20 mouse cellular contexts compared by ENCODE assay signal in the genomic region with DNA sequence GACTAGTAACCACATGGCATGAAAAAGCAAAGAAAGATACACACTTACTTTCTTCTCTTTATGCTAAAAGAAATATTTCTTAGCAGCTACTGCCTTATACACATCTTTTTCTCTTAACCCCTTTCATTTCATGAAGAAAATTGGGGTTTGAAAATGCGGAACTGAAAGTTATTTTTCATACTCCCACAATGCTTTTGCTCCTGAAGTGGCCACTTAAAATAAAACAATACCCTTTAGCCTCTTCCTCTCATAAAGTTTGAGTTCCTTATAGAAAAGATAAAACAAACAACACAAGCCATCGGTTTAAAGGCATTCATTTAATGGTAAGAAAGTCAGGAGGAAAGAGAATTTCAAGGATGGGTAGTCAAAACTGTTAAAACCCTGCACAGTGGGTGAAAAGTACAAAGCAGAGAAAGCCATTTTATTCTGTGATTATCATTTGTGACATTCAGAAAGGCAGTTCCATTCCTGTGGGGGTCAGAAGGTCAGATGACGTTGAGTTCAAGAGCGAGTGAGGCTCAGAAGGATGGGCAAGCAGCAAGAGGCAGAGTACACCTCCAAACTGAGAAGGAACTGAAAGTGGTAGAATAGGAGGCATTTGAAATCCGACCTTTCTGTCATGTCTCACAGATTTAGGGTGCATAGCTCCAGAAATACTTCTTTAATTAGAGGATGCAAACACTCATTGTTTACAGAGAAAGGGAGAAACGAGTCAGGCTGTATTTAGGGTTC. TPM values are rescaled to one million over a fixed set of nuclear protein-coding genes. Genes with fewer than 3 reads are reported as not detected.
"Had no signal": no experiment of that assay in that cellular context is flagged by ENCODE, and none has a peak within 500 bp of the region (broad histone marks: within the 10 kb centered on the region; RNA-seq: fewer than 3 reads in every experiment).

No protein-coding gene starts in this region.

- H3K4me2 ChIP-seq: limb, embryonic 15.5 days; liver, embryonic 12.5 days; lung, embryonic 14.5 days; midbrain, embryonic 13.5 days had no signal

- H3K36me3 ChIP-seq: limb, embryonic 15.5 days; liver, embryonic 12.5 days; midbrain, embryonic 13.5 days had no signal

- DNase-seq: kidney, adult 8-10 months; kidney, postnatal 25 days; lung, embryonic 14.5 days; lung, postnatal 14 days; right cerebral cortex, adult 18-20 months; thymus, postnatal 4 days had no signal

- ATAC-seq: liver, embryonic 12.5 days; midbrain, embryonic 13.5 days had no signal

- H3K27ac ChIP-seq: left cerebral cortex, adult 2 months; limb, embryonic 15.5 days; liver, embryonic 12.5 days; macrophage; midbrain, embryonic 13.5 days had no signal

- H3K27me3 ChIP-seq: limb, embryonic 15.5 days; liver, embryonic 12.5 days; midbrain, embryonic 13.5 days had no signal

- H3K4me1 ChIP-seq: limb, embryonic 15.5 days; liver, embryonic 12.5 days; midbrain, embryonic 13.5 days had no signal

- H3K4me3 ChIP-seq: left cerebral cortex, adult 2 months; limb, embryonic 15.5 days; liver, embryonic 12.5 days; midbrain, embryonic 13.5 days; myocyte had no signal

- H3K9ac ChIP-seq: limb, embryonic 15.5 days; liver, embryonic 12.5 days; lung, embryonic 14.5 days; midbrain, embryonic 13.5 days had no signal

- H3K9me3 ChIP-seq: limb, embryonic 15.5 days; liver, embryonic 12.5 days; midbrain, embryonic 13.5 days had no signal

RNA-seq across cellular contexts. Expression of a gene that starts 57.2 kb away (rescaled TPM):
- total RNA-seq: layer of hippocampus, postnatal 25 days; left cerebral cortex, adult 2 months; left cerebral cortex, postnatal 14 days; midbrain, postnatal 0 days had no signal
- polyA plus RNA-seq: kidney, embryonic 16.5 days; limb, embryonic 11.5 days; liver, embryonic 12.5 days; liver, embryonic 16.5 days; lung, embryonic 14.5 days; macrophage; midbrain, embryonic 13.5 days; midbrain, postnatal 0 days; myocyte; neural tube, embryonic 11.5 days; stomach, embryonic 16.5 days had no signal
